Mouse (Mus musculus) c-Kit-negative CD71-positive TER-119-positive erythroid progenitor cells, embryonic 14.5 days (primary cell): ENCODE results near the gene Tanc2.

Experiments
- DNase-seq: peaks from one replicate; pipeline ENCODE4 v3.0.0-alpha.2; 2013; ENCODE audit warnings: low read depth, low spot score

Gene Tanc2

DNA sequence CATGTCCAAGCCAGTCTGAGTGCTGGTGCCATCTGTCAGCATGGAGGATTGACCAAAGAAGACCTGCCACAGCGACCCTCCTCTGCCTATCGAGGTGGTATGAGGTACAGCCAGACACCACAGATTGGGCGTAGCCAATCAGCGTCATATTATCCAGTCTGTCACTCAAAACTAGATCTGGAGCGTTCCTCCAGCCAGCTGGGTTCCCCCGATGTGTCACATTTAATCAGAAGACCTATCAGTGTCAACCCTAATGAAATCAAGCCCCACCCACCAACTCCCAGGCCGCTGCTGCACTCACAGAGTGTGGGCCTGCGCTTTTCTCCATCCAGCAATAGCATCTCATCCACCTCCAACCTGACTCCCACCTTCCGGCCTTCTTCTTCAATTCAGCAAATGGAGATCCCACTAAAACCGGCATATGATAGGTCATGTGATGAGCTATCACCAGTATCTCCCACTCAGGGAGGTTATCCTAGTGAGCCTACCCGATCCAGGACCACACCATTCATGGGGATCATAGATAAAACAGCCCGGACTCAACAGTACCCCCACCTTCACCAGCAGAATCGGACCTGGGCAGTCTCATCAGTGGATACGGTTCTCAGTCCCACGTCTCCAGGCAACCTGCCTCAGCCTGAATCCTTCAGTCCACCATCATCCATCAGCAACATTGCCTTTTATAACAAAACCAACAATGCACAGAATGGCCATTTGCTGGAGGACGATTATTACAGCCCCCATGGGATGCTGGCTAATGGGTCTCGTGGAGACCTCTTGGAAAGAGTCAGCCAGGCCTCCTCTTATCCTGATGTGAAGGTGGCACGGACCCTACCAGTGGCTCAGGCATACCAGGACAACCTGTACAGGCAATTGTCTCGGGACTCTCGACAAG, 333.2 kb downstream of the Tanc2 start:
- DNase-seq = no peak

GRCm38 (mm10) chr11:105927065-105928030, 337.6 kb downstream of the Tanc2 start:
- peak; percentile 47 for DNase-seq

- no peak for DNase-seq
Measured at GRCm38 (mm10) chr11:105928171-105928570, 338.4 kb downstream of the Tanc2 start.

GRCm38 (mm10) chr11:105931380-105931779, 341.6 kb downstream of the Tanc2 start:
- no peak for DNase-seq

DNA sequence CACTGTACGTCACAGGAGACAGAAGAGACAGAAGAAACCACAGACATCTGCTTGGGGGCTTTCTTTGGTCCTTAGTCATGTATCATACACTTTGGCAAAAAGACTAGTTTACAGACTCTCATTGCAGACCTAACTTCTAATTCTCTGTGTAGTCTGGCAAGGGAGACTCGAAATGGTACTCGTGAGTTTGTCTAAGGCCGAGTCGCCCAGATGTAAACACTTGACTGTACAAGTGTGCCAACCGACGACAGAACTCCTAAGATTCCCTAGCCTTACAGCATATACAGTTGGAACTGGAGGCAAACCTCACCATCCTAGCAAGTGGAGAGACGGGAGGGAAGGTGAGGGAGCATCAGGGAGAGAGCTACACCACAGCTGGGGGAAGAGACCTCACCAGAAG, 344.0 kb downstream of the Tanc2 start:
- no peak for DNase-seq

DNA sequence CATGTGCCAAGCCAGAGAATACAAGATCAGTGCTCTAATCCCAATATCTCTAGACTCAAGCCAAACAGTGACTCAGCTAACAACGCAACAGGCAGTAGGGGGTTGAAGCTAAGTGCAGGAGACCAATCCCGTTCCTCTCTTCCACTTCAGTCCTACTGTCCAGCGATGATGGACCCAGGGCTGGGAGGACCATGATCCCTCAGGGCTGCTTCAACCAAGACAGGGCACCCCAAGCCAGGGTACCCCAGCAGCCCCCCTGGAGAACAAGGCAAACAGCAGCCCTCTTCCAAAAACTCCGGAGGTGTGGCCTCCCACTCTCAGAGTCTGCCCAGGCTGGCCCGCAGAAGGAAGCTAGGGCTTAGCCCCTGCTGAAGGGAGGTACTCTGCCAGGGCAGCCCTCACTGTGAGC, 344.5 kb downstream of the Tanc2 start:
- DNase-seq = no peak

DNA sequence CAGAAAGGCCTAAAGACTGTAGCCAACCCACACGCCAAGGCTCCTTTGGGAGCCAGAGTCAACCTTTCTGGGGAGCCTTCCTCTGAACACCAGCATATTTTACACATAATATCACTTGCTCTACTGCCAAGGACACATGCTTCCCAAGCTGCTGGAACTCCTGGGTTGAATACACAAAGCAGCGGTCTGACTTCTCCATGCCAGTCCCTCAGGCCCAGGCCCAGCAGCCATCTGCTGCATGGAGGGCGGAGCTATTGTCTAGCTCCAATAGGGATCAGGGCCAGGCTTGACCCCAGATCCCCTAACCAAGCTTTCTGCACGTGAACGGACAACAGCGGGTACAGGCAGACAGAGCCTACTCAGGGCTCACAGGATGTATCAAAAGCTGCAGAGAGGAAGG, 345.0 kb downstream of the Tanc2 start:
- DNase-seq = no peak

GRCm38 (mm10) chr11:105935496-105935895, 345.7 kb downstream of the Tanc2 start:
- no peak for DNase-seq

DNA sequence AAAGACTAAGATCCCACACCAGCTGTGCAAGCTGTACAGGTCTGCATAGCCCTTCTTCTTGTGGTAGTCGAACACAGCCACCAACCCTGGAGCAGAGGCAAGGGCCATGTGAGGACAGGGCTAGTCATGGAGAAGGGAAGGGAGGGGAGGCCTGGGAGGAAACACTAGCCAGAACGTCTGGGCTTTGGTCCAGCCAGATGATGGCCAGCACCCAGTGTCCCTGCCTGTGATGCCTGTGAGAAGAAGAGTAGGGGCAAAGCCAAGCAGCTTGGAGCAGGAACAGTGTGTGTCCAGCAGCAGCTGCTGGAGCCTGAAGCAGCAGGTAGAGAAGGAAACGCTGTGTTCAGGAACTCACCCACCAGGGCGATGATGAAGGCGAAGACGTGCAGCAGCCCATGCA, 346.4 kb downstream of the Tanc2 start:
- no peak for DNase-seq

GRCm38 (mm10) chr11:105936974-105937373, 347.2 kb downstream of the Tanc2 start:
- DNase-seq = no peak

DNA sequence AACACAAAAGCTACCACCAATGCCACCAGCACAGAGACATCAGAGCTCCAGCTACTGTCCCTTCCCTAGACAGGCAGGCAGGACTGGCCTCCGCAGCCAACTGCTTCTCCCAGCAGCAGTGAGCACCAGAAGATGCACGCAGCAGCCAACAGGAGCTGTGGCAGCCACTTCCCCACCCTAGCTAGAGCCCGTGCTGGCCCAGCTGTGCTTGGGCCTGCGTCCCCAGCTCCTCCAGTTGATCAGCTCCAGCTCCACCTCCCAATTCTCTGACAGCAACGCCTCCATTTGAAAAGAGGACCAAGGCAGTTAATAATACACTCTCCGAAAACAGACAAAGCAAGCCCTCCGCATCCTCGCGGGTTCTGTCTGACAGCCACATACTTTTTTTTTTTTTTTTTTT, 349.0 kb downstream of the Tanc2 start:
- no peak for DNase-seq

DNA sequence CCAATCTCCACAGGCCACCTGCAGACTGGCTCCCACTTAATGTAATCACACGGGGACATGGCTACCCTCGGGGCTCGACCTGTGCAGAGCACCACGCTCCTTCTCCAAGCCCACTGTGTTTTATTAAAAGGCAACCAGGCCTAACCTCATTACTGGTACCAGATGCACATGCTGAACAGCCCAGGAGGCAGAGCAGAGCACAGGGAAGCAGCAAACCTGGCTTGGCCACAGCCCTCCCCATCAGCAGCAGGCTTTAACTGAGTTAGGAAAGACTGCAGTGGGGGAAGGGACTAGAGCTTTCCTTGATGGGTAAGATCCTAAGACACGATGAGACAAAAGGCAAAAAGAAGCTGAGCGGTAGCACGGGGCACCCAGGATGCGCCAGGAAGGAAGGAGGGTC, 352.2 kb downstream of the Tanc2 start:
- DNase-seq = no peak

- no peak for DNase-seq
Measured at GRCm38 (mm10) chr11:105943133-105944102, 353.6 kb downstream of the Tanc2 start.

DNA sequence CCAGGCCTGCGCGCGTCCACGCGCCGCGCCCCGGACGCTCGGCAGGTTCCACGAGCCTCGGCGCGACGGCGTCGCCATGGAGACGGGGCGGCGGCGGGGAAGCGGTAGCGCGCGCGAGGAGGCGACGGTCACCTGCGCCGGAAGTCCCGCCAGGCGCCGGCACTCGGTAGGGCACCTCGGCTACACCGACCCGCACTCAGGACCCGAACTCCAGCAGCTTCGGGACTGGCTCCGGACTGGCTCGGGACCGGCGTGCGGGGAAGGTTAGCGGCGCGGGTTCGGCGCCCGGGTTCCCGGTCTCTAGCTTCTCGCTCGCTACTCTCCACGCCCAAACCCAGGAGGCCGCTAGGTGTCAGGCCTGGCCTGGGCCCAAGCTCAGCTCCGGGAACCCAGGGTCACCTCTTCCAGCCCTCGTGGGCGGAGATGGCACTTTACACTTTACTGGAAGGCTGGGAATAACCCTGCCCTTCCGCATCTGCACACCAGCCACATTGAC, 354.4 kb downstream of the Tanc2 start:
- no peak for DNase-seq

DNA sequence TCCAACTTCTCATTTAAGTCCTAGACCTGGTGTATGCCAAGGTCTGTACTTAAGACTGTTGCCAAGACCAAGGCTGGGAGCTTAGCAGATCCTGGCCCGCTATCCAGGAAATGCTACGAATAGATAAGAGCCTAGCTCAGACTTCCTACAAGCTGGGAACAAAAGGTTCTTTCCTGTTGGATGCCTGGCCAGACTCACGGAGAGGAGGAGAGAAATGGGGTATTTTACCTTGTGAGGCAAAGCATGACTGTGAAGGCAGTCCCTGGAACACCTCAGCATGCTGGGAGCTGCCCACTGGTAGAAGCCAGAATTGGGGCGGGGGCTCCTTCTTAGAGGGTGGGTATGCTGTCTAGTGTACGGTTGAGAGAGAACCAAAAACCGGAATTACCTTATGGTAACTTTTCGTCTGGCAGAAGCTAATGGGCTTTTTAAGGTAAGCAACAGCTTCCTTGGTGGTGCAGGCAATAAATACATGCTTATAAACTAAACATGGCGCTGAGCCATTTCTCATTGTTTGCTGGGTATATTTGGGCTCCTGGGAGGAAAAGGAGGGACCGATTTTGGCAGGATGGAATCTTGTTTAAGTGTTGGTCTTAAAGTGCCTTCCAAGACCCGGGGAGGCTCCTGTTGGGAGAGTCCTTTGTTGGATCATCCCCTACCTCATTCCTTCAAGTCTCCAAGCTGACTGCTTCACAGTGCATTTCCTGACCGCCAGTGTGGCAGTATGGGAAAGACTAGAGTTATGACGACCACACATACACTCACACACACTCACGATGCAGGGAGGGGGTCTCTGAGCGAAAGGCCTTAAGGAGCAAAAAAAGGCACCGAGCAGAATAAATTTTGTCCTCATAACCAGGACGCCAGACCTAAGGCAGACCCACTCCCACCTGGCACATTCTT, 355.2 kb downstream of the Tanc2 start:
- no peak for DNase-seq

GRCm38 (mm10) chr11:105946694-105947154, 356.9 kb downstream of the Tanc2 start:
- DNase-seq = no peak

- no peak for DNase-seq
Measured at GRCm38 (mm10) chr11:105948255-105948654, 358.5 kb downstream of the Tanc2 start.

DNA sequence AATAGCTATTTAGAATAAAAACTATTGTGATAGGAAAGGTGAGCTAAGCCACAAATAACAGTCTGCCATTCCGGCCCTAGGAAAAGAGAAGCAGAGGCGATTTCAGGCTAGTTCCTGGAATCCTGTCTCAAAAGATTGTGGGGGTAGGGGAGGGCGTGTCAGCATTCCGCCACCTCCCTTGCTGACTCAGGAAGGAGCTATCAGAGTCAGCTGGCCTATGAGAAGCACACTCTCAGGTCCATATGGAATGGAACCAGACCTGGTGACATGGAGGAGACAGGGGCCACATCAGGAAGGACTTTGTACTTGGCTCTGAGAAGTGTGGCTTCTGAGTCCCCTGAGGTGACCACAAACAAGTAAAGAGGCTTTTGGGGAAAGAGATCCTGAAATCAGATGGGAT, 360.7 kb downstream of the Tanc2 start:
- DNase-seq = no peak

DNA sequence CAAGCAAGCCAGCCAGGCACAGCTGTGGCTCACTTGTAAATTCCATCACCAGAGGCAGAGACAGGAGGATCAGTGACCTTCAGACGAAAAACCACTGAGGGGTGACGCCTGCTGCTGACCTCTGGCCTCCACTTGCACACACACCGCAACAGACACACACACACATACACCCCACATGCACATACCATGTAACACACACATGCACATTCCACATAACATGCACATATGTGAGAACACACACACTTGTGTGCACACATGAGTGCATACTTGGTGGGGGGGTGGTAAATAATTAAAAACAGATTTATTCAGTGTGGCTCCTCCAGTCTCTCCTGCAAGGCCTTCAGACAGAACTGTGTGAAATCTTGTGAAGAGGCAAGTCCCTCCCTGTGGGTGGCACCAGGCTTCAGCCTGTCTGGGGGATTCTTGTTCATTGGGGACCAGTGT, 361.8 kb downstream of the Tanc2 start:
- DNase-seq = no peak

- no peak for DNase-seq
Measured at GRCm38 (mm10) chr11:105952111-105952510, 362.3 kb downstream of the Tanc2 start.
